Mouse (Mus musculus) WW6 (cell line): ENCODE results near the gene Ap1m2.
"Not testable (repeated sequence)": the region's sequence is repeated elsewhere in the genome, so short reads cannot be mapped to it uniquely, and the experiment has no call there.

ENCODE experiments used
- DNase-seq: peaks from one replicate; pipeline ENCODE4 v3.0.0-alpha.2; 2013; ENCODE audit warnings: low read depth, low spot score

Gene Ap1m2

DNA sequence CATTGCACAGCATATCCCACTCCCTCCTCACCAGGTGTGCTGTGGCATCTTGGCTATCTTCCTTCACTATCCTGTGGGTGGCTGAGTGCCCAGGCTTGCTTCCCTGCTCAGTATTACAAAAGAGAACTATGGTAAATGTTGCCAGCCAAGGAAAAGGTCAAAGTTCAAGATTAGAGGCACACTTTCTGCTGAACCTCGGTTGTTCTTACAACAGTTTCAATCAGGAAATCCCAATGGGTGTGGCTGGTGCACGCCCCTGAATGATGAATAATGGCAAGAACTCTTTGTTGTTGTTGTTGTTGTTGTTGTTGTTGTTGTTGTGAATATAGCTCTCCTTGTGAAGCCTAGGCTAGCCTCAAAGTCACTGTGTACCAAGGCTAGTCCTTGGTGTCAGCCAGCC lies 50.3 kb downstream of the Ap1m2 start:
- no peak for DNase-seq

DNA sequence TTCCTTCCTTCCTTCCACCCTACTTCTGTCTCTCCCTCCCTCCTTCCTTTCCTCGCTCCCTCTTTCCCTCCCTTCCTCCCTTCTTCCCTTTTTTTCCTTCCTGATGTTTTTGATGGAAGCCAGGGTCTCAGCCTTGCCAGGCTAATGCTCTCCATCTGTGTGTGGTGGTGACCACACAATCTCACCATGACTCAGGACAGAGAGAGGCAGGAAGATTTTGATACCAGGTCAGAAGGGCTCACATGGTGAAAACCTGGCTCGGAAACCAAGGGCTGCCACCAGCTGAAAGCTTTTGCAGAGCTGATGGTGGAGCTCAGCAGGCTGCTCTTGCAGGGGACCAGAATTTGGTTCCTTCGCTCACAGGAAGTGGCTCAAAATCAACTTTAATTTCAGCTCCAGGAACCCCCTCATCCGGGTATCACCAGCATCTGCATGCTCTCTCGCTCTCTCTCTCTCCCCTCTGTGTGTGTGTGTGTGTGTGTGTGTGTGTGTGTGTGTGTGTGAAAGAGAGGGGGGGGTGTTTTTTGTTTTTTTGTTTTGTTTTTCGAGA lies 51.6 kb downstream of the Ap1m2 start:
- DNase-seq: no peak

DNA sequence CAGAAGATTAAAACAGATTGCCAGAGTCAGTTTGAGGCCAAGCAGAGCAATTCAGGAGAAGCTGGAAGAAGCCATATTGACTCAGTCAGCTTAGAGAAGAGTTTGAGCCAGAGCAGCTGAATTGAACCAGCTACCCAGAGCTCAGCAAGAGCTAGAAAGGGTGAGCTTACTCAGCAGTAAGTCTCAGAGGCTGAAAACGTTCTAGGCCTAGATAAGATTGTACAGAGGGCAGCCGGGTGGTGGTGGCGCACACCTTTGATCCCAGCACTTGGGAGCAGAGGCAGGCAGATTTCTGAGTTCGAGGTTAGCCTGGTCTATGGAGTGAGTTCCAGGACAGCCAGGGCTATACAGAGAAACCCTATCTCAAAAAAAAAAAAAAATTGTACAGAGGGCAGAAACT lies 55.8 kb downstream of the Ap1m2 start:
- DNase-seq: not testable (repeated sequence)

DNA sequence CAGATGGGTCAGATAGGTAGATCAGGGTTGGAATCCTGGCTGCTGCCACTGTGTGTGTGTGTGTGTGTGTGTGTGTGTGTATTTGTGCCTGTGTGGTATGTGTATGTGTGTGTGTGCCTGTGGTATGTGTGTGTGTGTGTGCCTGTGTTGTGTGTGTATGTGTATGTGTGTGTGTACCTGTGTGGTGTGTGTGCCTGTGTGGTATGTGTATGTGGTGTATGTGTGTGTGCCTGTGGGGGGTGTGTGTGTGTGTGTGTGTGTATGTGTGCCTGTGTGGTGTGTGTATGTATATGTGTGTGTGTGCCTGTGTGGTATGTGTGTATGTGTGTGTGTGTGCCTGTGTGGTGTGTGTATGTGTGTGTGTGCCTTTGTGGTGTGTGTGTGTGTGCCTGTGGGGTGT lies 57.4 kb downstream of the Ap1m2 start:
- no peak for DNase-seq

DNA sequence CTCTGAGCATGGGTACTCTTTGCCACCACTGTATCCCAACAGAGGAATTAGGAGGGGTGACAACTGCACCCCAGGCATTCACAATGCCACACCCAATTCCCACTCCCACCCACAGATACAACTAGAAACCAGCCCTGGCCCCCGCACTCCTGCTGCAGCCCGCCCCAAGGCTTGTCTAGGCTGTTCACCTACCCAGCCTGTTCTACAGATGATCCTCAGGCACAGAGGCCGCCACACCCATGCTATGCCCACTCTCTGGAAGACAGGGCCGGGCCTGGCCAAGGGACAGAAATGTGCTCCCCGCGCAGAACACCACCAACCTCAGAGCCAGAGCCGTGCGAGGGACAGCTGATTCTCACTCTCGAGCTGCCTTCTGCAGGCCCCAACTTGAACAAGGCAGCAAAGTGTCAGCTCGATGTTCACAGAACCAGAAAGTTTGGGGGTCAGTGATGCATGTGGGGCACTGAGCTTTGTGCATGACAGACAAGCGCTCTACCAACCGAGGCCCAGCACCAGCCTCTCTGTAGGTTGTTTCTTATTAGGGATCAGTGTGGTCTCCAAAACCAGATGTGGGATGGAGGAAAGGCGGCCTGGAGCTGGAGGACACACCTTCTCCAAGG lies 60.9 kb downstream of the Ap1m2 start:
- no peak for DNase-seq

DNA sequence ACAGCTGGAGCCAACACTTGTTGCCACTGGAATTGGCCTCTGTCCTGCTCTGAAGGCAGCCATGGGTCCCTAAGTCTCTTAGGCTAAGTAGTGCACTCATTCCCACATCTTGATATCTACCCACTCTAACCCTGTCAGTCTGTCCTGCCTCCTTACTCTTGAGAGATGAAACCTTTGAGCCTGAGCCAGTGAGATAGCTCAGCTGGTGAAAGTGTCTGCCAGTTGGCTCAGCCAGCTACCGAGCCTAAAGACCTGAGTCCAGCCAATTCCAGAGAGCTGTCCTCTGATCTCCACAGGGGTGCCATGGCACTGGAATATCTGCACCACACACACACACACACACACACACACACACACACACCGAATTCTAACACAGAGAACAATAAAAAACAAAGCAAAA lies 61.6 kb downstream of the Ap1m2 start:
- DNase-seq: no peak

DNA sequence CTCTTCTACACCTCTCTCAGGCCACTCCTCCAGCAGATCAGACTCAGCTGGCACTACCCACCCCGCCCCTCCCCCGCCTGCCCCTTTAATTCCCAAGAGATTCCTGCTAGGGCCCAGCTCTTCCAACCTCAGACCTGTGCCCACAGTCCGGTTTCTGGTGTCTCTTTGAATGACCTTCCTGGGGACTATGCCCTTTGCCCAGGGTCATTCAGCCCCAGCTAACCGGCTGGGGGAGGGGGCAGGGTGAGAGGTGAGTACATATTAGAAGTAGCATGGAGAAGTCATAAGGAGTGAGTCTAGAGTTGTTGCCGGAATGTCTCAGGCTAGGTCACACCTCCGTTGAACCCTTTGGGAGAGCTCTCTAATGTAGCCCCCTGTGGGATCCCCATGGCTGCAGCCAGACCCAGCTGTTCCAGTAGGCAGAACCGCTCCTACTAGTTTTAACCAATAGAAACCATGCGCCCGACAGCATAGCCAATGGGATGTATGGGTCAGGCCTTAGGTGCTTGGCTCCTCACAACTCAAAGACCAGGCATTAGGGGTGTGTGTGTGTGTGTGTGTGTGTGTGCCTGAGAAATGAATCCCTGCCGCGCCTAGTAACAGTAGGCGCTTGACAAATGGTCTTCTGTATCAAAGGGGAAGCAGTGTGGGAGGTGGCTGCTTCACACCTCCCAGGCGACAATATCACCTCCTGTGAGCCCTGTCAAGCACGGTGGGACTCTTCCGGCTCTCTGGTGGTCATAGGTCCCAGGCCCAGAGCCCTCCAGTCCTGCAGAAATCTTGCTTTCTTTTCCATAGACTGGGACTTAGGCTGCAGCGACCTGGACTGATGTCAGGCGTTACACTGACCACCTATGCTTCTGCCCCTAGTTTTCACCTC lies 62.3 kb downstream of the Ap1m2 start:
- DNase-seq: no peak

DNA sequence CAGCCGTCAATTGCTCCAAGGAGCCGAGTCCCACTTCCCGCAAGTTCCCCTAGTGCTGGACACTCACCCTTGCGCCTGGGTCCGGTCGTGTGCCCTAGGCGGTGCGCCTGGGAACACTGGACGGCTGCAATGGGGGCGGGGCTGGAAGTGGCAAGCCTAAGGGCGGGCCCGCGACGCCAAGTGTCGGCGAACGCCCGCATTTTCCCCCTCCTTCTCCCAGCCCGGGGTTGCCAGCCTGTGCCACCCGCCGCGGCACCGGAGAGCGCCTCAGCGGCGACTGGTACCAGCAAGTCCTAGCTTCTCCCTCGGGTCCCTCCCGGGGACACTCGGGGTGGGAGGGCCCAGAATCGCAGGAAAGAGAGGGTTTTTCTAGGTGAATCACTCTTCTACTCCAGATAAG lies 63.8 kb downstream of the Ap1m2 start, which contains the start of gene S1pr5:
TSS of gene S1pr5 (minus strand) at position 118 of the 400 bp plus-strand sequence.
- DNase-seq: no peak

DNA sequence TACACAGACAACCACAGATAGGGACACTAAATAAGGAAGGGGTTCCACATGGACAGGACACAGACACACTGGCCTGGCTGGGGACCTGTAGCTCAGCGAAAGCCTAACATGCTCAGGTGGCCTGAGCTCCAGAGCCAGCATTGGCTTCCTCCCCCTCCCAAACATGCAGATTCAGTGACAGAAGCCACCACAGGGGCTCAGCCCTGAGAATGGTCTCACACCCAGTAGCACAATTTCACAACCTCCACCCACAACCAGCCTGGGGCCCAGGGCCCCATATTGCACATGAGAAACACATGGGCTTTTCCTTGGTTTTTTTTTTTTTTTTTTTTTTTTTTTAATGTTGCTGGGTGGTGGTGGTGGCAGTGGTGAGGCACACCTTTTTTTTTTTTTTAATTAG lies 65.8 kb downstream of the Ap1m2 start:
- DNase-seq: no peak

DNA sequence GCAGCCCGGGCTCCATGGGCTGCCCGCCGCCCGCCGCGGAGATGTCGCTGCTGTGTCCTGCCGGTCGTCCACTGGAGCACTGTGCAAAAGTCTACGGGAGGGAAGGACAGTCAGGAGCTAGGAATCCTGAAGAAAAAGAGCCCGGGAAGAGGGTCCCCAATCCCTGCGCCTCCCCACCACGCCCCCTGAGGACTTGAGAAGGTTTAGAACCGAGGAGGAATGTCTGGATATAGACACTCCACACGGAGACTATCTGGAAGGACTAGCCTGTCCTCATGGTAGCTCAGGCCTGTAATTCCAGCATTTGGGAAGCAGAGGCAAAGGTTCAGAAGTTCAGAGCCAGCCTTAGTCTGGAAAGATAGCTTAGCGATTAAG lies 67.0 kb downstream of the Ap1m2 start:
- DNase-seq: no peak

DNA sequence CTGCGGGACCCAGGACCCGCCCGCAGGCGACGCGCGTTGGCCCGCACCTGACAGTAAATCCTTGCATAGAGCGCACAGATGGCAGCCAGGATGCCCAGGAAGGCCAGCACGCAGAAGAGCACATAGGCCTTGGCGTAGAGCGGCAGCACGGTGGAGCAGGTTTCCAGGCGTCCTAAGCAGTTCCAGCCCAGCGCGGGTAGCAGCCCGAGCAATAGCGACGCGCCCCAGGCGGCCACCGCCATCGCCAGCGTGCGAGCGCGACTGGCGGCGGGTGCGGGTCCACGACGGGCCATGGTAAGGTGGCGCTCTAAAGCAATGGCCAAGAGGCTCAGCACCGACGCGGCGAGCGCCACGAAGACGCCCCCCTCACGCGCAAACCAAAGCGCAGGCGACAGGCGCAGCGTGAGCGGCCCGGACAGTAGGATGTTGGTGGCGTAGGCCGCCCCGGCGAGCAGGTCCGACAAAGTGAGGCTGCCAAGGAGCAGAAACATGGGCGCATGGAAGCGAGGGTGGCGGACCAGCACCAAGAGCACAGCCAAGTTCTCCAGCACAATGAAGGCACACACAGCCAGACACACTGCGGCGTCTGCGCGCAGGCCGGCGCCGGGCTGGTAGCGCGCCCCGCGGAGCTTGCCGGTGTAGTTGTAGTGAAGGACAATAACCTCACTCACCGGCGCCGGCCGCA lies 67.6 kb downstream of the Ap1m2 start:
- no peak for DNase-seq
